Mouse (Mus musculus): ENCODE measurements around the gene Uba52. TPM values are rescaled to one million over a fixed set of nuclear protein-coding genes. Genes with fewer than 3 reads are reported as not detected.
A peak's percentile ranks its signal among the peaks of the same experiment; 100 is the strongest.

The Uba52 gene
- total RNA-seq, 4 experiments from 2014 or later: 772 to 1,065 (median 933) TPM

DNA sequence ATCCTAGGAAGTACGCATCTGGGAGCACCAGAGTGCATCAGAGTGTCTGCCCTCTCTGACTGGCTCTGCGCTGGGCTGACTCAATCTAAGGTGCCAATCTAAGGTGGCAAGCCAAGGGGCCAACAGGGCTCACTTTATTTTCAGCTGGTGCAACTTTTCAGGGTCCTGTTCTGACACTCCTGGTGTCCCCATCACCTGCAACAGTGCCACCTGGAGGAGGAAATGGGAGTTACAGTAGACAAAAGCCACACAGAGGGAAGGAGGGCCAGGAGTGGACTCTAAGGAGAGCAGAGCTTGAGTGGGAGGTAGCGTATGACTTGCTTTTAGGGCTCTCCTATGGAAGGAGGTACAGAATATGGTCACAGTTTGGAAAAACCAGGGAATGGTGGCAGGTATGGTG lies 5.8 kb downstream of the Uba52 start:
- DNase-seq (ENCODE audit: low spot score in 2 of 2): peak; percentile 75 to 79

GRCm38 (mm10) chr8:70504291-70504716 lies 6.3 kb downstream of the Uba52 start:
- peak in 1 of 2 experiments; percentile 65 for DNase-seq (ENCODE audit: low spot score in 2 of 2)

- no peak for DNase-seq (ENCODE audit: low spot score in 2 of 2)
These were observed 7.4 kb downstream of the Uba52 start for GRCm38 (mm10) chr8:70503062-70503750.

DNA sequence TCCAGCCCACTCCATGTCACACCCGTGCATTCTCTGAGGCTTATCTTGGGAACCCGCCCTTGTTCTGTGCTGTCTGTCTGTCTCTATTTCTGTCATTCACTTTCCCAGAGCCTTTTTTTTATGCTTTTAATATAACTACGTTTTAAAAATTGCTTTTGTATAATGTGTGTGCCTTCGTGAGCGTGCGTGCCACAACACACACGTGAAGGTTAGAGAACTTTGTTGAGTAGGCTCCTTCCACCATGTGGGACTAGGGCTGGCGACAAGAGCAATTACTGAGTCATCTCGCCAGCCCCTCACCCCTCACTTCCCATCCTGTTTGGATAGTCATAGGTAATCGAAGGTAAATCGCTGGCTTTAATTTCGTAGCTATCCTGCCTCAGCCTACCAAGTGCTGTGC lies 8.1 kb downstream of the Uba52 start:
- DNase-seq (ENCODE audit: low spot score in 2 of 2): no peak

- DNase-seq (ENCODE audit: low spot score in 2 of 2): no peak
These were observed 8.6 kb downstream of the Uba52 start for GRCm38 (mm10) chr8:70501820-70502529.

DNA sequence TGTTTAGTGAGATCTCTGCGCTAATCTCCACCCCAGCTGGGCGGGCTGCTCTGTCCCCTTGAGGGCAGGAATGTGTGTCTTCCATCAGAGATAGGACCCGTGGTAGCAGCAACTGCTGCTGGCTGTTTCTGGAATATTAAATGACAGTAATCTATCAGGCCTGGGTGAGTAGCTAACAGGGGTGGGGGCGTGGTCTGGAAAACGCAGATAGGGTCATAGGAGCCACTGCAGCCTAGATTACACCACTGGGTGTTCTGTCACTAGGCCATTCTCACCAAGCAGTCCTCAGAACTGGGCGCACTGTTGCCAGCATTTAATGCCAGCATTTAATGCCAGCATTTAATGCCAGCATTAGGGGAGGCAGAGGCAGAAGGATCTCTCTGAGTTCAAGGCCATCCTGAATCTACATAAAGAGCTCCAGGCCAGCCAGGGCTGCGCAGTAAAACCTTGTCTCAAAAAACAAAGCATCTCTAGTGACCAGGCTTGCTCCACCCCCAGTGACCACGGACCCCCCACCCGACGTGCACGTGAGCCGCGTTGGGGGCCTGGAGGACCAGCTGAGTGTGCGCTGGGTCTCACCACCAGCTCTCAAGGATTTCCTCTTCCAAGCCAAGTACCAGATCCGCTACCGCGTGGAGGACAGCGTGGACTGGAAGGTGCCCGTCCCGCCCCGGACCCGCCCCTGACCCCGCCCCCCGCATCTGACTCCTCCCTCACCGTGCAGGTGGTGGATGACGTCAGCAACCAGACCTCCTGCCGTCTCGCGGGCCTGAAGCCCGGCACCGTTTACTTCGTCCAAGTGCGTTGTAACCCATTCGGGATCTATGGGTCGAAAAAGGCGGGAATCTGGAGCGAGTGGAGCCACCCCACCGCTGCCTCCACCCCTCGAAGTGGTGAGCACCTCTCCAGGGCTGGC lies 10.0 kb downstream of the Uba52 start:
- DNase-seq (ENCODE audit: low spot score in 2 of 2): no peak

DNA sequence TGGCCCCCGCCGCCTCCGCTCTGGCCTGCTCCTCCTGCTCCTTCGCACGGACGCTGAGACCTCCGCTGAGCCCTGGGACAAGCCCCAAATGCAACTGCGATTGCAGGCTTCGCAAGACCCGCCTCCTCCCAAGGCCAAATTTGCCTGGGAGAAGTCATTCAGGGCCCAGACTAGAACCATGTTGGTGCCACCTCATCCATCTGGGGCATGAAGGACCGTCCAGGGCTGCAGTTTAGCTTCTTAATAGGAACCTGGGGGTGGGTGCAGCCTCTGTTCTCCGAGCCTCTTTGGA lies 14.9 kb downstream of the Uba52 start:
- no peak for DNase-seq (ENCODE audit: low spot score in 2 of 2)

DNA sequence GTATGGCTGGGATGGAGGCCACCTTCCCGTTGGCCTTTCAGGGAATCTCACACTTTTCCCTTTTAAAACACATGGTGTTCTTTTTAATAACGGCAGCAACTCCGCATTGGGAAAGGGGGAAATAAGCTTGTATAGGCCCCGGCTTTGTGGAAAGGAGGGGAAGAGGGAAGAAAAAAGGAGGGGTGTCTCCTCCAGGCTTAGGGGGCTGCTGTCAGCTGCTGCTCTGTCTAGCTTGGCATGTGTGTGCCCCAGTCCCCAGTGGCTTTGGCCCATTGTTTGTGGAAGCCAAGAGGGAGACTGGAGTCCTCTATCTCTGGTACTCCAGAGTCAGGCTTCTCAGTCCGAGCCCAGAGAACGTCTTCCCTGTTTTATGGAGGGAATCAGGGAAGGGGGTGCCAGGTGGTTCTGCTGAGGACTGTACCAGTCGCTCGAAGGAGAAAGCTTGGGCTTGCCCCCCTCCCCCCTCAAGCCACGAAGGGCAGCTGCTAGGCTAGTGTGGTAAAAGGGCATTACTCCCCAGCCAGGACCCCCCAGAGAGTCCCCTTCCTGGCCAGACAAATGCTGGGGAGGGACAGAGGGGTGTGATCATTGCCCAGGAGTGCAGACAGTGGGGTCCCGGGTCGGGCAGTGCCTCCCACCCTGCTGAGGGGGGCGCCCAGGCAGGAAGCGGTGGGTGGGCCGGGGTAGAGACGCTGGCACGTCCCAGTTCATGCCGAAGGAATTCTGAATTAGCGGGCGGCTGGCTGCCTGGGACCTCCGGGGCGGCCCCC lies 15.4 kb downstream of the Uba52 start:
- no peak for DNase-seq (ENCODE audit: low spot score in 2 of 2)

GRCm38 (mm10) chr8:70494416-70494945 lies 16.1 kb downstream of the Uba52 start:
- no peak for DNase-seq (ENCODE audit: low spot score in 2 of 2)

GRCm38 (mm10) chr8:70493692-70494415 lies 16.7 kb downstream of the Uba52 start:
- no peak for DNase-seq (ENCODE audit: low spot score in 2 of 2)

DNA sequence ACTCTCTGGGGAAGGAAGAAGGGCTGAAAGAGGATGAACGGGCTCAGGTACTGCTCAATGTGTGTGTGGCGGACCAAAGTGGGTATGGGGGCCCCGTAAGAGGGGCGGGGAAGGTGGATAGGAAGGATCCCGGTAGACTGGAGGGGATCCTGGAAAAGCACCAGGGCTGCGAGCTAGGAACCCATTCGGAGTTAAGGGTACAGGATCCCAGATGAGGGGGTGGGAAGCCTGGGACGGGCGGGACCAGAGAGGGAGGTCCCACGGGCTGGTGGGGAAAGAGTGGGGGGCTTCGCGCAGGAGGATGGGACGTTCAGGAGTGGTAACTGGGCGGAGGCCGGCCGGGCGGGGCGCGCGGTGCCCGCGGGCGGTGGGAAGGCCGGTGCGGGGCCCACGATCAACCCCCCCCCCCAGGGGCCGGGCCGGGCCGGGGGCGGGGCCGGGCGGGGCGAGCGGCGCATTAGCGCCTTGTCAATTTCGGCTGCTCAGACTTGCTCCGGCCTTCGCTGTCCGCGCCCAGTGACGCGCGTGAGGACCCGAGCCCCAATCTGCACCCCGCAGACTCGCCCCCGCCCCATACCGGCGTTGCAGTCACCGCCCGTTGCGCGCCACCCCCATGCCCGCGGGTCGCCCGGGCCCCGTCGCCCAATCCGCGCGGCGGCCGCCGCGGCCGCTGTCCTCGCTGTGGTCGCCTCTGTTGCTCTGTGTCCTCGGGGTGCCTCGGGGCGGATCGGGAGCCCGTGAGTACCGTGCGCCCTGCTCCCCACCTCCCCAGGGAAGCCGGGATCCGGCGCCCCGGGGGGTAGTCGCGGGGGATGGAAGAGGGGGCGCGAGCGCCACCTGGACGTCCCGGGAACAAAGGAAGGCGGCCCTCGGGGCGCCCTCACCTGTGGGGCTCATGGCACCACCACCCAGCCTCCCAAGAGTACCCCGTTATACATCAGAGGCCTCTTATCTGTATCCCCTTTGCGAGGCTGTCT lies 17.6 kb downstream of the Uba52 start, which contains the start of gene Crlf1:
Gene Crlf1 (plus strand): TSS at position 495 of the 977 bp plus-strand sequence.
- DNase-seq (ENCODE audit: low spot score in 2 of 2): no peak

DNA sequence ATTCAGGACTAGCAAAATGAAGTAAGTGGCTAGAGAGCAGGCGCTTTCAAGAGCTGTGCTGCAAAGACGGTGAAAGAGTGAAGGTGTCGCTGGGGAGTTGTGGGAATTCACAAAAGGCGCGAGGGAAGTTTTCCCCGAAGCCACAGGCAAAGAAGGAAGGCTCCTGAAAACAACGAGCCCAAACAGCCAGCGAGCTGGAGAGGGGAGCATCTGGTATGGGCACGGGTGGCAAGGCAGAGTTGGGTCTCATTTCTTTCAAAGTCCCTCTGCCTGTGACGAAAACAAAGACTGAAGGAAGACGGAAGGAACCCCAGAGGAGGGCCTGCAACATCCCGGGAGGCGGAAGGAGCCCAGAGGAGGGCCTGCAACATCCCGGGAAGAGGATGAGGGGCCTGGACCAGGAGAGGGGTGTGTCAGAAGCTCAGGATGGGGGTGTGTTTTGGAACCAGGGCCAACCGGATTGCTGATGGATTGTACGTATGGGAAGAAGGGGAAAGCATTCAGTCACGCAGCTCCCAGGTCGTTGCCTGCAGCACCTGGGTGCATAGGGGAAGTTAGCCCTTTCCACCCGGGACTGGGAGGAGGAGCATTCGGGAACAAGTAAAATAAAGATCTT lies 19.6 kb downstream of the Uba52 start:
- DNase-seq (ENCODE audit: low spot score in 2 of 2): no peak

GRCm38 (mm10) chr8:70490061-70490879 lies 20.3 kb downstream of the Uba52 start:
- DNase-seq (ENCODE audit: low spot score in 2 of 2): no peak

GRCm38 (mm10) chr8:70489576-70489975 lies 21.0 kb downstream of the Uba52 start:
- no peak for DNase-seq (ENCODE audit: low spot score in 2 of 2)

DNA sequence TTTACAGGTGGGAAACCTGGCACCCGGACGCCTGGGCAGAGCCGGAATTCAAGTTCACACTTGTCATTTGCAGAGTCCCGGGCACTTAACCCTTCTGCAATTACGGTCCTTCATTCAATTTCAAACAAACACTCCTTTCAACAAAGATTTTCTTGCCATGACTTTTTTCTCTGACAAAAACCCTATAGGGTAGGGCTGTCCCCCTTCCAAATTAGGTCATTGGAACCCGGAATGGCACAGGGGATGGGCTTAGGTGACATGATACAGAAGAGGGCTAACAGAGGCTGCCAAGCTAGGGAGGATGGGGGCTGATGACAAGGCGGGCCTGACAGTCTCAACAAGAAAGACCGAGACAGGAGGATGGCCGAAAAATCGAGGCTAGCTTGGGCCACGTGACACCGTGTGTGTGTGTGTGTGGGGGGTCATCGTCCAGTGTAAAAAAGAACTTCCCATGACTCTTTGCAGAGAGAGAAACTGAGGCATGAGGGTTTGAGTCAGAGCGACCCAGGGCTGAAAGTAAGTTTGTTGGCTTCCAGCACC lies 21.6 kb downstream of the Uba52 start:
- no peak for DNase-seq (ENCODE audit: low spot score in 2 of 2)

DNA sequence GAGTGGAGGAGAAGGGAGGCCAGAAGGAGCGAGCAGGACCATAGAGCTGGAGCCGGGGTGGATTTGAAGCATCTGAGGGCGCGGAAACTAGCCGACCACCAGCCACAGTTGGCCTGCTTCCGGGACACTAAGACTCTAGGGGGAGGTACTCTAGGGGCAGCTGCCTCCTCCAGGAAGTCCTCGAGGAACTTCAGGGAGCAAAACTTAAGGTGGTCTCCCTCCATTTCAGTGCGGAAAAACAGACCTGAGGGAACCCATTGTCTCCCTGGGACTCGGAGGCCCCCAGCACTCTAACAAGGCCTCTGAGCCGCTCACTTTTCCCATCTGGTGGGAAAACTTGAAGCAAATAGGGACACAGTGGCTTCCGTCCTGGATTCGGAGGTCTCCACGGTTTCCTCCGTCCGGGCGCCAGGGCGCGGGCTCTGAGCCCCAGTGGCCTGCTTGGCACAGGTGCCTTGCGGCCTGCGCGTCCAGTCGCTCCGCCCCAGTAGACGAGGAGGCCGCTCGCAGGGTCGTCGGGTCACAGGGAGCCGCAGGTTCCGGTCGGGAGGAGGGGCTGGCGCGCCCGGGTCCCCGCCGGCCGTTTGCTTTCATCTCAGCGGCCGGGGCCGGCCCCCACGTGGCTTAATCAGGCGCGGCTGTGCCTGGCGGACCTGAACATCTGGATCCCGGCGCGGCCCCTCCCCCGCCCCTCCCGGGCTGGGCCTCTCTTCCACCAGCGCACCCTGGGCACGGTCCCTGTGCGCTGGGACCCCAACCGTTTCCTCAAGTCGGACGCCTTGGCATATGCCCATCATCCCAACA lies 22.4 kb downstream of the Uba52 start:
- no peak for DNase-seq (ENCODE audit: low spot score in 2 of 2)

All from layer of hippocampus, adult 8-10 months (tissue).